Mouse (Mus musculus) myocyte (in vitro differentiated cells): ENCODE data around the gene Traf5.

Source experiments
- POLR2A ChIP-seq: IDR thresholded peaks from one replicate; pipeline ENCODE4 v1.6.1; 2011; ENCODE audit warnings: low read depth, mild to moderate bottlenecking, control low read depth, moderate library complexity; ENCODE audit not compliant: insufficient read length
- SRF ChIP-seq: IDR thresholded peaks from one replicate; pipeline ENCODE4 v1.6.1; 2011; ENCODE audit warnings: low read depth; ENCODE audit not compliant: control insufficient read depth, insufficient read length

- TF ChIP-seq POLR2A = no peak
- no peak for TF ChIP-seq SRF
Observed at GRCm38 (mm10) chr1:191957321-191957720, 135.0 kb downstream of the Traf5 start.
